ENCODE assay signal across 8 mouse cellular contexts in the genomic region with DNA sequence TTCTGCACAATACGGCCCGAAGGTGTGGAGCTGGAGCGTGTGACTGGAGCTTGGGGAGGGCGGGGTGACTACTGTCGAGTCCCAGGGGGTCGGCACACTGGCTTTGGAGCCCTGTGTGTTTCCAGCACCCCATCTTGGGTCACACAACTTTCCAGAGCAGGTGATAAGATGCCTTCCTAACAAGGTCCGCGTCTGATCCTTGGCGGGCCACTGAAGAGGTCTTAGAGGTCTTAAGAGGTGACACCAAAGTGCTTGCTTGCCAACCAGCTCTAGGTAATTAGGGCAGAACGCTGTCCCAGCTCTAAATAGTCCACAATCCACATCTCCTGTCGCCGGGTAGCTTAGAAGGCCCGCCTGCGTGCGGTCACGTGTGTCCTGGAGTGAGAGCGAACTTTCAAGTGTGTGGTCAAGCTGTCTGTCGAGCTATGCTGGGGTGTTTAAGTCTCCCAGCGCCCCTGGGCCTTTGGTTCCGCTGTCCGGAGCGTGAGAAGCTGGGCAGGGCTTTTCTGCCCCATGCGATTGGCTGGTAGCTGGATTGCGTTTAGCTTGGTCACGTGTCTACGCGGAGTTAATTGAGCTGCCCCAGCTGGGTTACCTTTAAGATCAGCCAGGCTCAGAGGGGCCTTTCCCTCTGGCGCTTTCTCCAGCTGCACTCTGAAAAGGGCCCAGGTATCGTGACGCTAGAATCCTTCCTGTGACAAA. TPM values are rescaled to one million over a fixed set of nuclear protein-coding genes. Genes with fewer than 3 reads are reported as not detected.
DNase-seq lines count a peak whose midpoint lies in the region; ATAC-seq and TF ChIP-seq lines count a peak whose summit lies in the region.

No protein-coding gene starts in this region.

- peak overlapping the region; percentile 84 for H3K4me2 ChIP-seq in forebrain, embryonic 14.5 days (ENCODE audit: low read length)
- H3K4me2 ChIP-seq in heart, postnatal 0 days (ENCODE audit: low read depth, low read length): peak overlapping the region; percentile 97
- H3K4me2 ChIP-seq in liver, embryonic 12.5 days: peak overlapping the region; percentile 70

- TF ChIP-seq EP300 in heart, postnatal 0 days (IDR thresholded peaks at IDR 0.05; ENCODE audit: low read depth): no peak

- peaks cover 10% of the 10 kb centered on the region; the same call in 1 of the 2 replicates for H3K4me1 ChIP-seq in forebrain, embryonic 14.5 days (ENCODE audit: control insufficient read depth, insufficient read depth, low read length)
- peaks cover 23% of the 10 kb centered on the region for H3K4me1 ChIP-seq in heart, postnatal 0 days (ENCODE audit: control insufficient read depth, insufficient read depth)
- H3K4me1 ChIP-seq in liver, embryonic 12.5 days: no peaks in the 10 kb centered on the region

- H3K27me3 ChIP-seq in forebrain, embryonic 14.5 days (replicated peaks; ENCODE audit: control insufficient read depth, insufficient read depth, low read length): no peaks in the 10 kb centered on the region
- H3K27me3 ChIP-seq in heart, postnatal 0 days (ENCODE audit: control insufficient read depth, insufficient read depth, low read length): no peaks in the 10 kb centered on the region
- peaks cover 70% of the 10 kb centered on the region for H3K27me3 ChIP-seq in liver, embryonic 12.5 days (replicated peaks)

- 0 out of 2 replicates have a peak, but pooled peaks have one; percentile 7 for ATAC-seq in forebrain, embryonic 14.5 days
- peak; percentile 78 for ATAC-seq in heart, postnatal 0 days (ENCODE audit: insufficient read depth, low read depth)
- ATAC-seq in liver, embryonic 12.5 days: peak; percentile 44; the same call in 1 of the 2 replicates

- DNase-seq in 3134 (ENCODE audit: extremely low read depth, insufficient read length, low spot score): peak; percentile 9
- DNase-seq in cerebellum, adult 11 months: peak; percentile 54
- peak; percentile 77 for DNase-seq in forebrain, embryonic 14.5 days (ENCODE audit: low spot score)
- peak; percentile 80 for DNase-seq in heart, postnatal 0 days (ENCODE audit: low spot score)
- peak; percentile 86 to 96 for DNase-seq in kidney, postnatal 25 days
- DNase-seq in neural tube, embryonic 10.5 days (ENCODE audit: extremely low spot score, low spot score): peak; percentile 73
- peak; percentile 56 for DNase-seq in urinary bladder, adult 2 months (ENCODE audit: low spot score)

- peak overlapping the region; percentile 87 for H3K9ac ChIP-seq in forebrain, embryonic 14.5 days (ENCODE audit: low read length)
- peak overlapping the region; percentile 87 for H3K9ac ChIP-seq in heart, postnatal 0 days (replicated peaks; ENCODE audit: low read depth, low read length)
- H3K9ac ChIP-seq in liver, embryonic 12.5 days: peak overlapping the region; percentile 52; the same call in 1 of the 2 replicates

- WGBS in forebrain, embryonic 14.5 days: under 1% methylated on average over 30 of the region's 30 CpGs
- 1% methylated on average over 30 of the region's 30 CpGs for WGBS in heart, postnatal 0 days
- 2% methylated on average over 30 of the region's 30 CpGs for WGBS in liver, embryonic 12.5 days (ENCODE audit: insufficient replicate concordance)

- TF ChIP-seq CTCF in heart, postnatal 0 days (IDR thresholded peaks at IDR 0.05; ENCODE audit: low read depth): no peak

- peak overlapping the region; percentile 78 for H3K4me3 ChIP-seq in forebrain, embryonic 14.5 days (ENCODE audit: low read depth, low read length)
- H3K4me3 ChIP-seq in heart, postnatal 0 days (ENCODE audit: low read depth, low read length): peak overlapping the region; percentile 81
- peak overlapping the region; percentile 53 for H3K4me3 ChIP-seq in liver, embryonic 12.5 days

- no peaks in the 10 kb centered on the region for H3K9me3 ChIP-seq in forebrain, embryonic 14.5 days (replicated peaks; ENCODE audit: control insufficient read depth, low read length)
- no peaks in the 10 kb centered on the region for H3K9me3 ChIP-seq in heart, postnatal 0 days (replicated peaks; ENCODE audit: control insufficient read depth, low read length)
- H3K9me3 ChIP-seq in liver, embryonic 12.5 days (replicated peaks): no peaks in the 10 kb centered on the region

- H3K27ac ChIP-seq in forebrain, embryonic 14.5 days (ENCODE audit: low read depth, low read length): no peak overlapping the region
- H3K27ac ChIP-seq in heart, postnatal 0 days (ENCODE audit: low read depth): peak overlapping the region; percentile 91
- no peak overlapping the region for H3K27ac ChIP-seq in liver, embryonic 12.5 days

- H3K36me3 ChIP-seq in forebrain, embryonic 14.5 days (ENCODE audit: control insufficient read depth, insufficient read depth, low read length): no peaks in the 10 kb centered on the region
- no peaks in the 10 kb centered on the region for H3K36me3 ChIP-seq in heart, postnatal 0 days (replicated peaks; ENCODE audit: control insufficient read depth, insufficient read depth, low read length)
- H3K36me3 ChIP-seq in liver, embryonic 12.5 days: no peaks in the 10 kb centered on the region

RNA-seq across cellular contexts. Expression of gene Vldlr, which starts 2.4 kb away (rescaled TPM):
- 25.5 and 32.6 TPM in 2 replicates for polyA plus RNA-seq in forebrain, embryonic 14.5 days (2014; fragmentation: Nextera tagmentation; extraction: Ambion mirVana)
- 104 and 107 TPM in 2 replicates for total RNA-seq in heart, postnatal 0 days (2014; rRNA removed; ENCODE audit: low replicate concordance)
- polyA plus RNA-seq in heart, postnatal 0 days (2015; fragmentation: Nextera tagmentation; extraction: Ambion mirVana): 38.6 and 40.0 TPM in 2 replicates
- 2.0 and 2.2 TPM in 2 replicates for polyA plus RNA-seq in liver, embryonic 12.5 days (2016; fragmentation: Nextera tagmentation; extraction: Ambion mirVana)
- 14.2 and 16.0 TPM in 2 replicates for polyA plus RNA-seq in urinary bladder, adult 2 months (2012; rRNA removed)

Comparison
In these comparisons a context has a peak if more than half of its experiments do, and no peak if none do; other contexts are left out.
1. DNase-seq: peak in every context shown above with its lines; median percentile 91 in kidney, postnatal 25 days; 80 in heart, postnatal 0 days; 77 in forebrain, embryonic 14.5 days; 73 in neural tube, embryonic 10.5 days; 56 in urinary bladder, adult 2 months; 54 in cerebellum, adult 11 months; 9 in 3134.
2. ATAC-seq: peak in every context shown above with its lines; median percentile 78 in heart, postnatal 0 days; 44 in liver, embryonic 12.5 days; 7 in forebrain, embryonic 14.5 days.